Mouse (Mus musculus) C3H10T1/2 (cell line): ENCODE results near the gene Zfp507. TPM values are rescaled to one million over a fixed set of nuclear protein-coding genes. Genes with fewer than 3 reads are reported as not detected.

Experiments used
- polyA plus RNA-seq, 2 experiments: library from polyadenylated mRNA; unstranded; fragments of >200 nt; fragmentation: generic; extraction: Trizol; gene quantifications; one replicate each; pipeline ENCODE4 v1.2.1; 2012; ENCODE audit warnings: missing spikeins in 2 of 2

Gene Zfp507
- 1 to 10 TPM; 1.2 to 4.5 TPM for polyA plus RNA-seq

GRCm38 (mm10) chr7:35802906-35803595, at the start of gene Zfp507:
Zfp507 (minus strand) TSS chr7:35803003.

DNA sequence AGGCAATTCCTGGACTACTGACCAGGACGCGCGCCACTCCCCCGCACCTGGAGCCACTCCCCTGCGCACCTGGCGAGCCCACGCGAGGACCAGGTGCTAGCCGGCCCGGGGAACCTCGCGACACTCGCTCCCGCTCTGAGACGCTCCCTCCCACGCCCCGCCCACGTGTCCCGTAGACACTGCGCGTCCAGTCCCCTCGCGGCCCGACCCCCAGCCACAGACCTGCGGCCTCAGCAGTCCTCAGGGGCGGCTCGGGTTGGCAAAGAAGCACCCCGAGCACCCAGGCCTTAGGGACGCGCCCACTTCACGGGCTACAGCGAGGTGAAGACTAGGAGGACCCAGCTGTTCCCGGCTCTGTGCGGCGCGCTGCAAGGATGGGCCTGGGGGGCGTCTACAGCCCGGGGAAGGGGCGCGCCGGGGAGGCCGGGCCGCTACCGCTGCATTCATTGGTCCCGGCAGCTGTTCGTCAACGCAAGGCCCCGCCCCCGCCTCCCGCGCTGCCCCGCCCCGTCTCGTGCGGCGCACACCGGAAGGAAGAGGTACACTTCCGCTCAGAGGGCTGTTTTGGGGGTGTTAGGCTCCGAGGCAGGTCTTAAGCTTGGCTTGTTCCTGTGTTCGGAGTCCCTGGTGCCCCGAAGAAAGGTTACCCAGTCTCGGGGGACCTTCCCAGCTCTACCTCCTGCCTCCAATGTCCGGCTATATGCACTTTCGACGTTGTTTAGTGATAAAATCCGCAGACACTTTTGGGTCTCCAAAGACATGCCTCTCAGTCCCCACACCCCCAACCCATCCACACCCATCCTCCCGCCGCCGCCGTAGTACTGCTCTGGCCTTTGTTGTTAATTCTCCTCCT, 48.5 kb downstream of the Zfp507 start, which contains the start of gene Dpy19l3:
Gene Dpy19l3, minus strand, starts transcription at position 422 of the 853 bp plus-strand sequence.

Other genes starting within 250 kb of the Zfp507 start
- 10 to 100 TPM in 1 of 2 experiments, 1 to 10 TPM in 1; 8.2 to 22.5 TPM for gene Nudt19, start 246.7 kb downstream of the Zfp507 start, polyA plus RNA-seq
- gene Rgs9bp, start 217.4 kb downstream of the Zfp507 start, polyA plus RNA-seq: under 1 TPM; 0.04 to 0.35 TPM
- 10 to 100 TPM in 1 of 2 experiments, 1 to 10 TPM in 1; 8.0 to 18.2 TPM for gene Ankrd27, start 216.8 kb downstream of the Zfp507 start, polyA plus RNA-seq
- gene Pdcd5, start 155.5 kb downstream of the Zfp507 start, polyA plus RNA-seq: 100 to 1,000 TPM in 1 of 2 experiments, 10 to 100 TPM in 1; 48.8 to 139 TPM
- 1 to 10 TPM; 1.6 to 8.5 TPM for gene Dpy19l3, start 48.5 kb downstream of the Zfp507 start, polyA plus RNA-seq